Mouse (Mus musculus) liver, postnatal 0 days (tissue): ENCODE data around the gene Osbpl8. TPM values are rescaled to one million over a fixed set of nuclear protein-coding genes. Genes with fewer than 3 reads are reported as not detected.

ENCODE experiments used
- ATAC-seq: fragments of 200-750 bp; cut with Nextera tagmentation; 2 replicates; pipeline ENCODE4 v1.8.0; 2017; ENCODE audit warnings: mild to moderate bottlenecking, moderate library complexity
- DNase-seq: peaks from one replicate; pipeline ENCODE4 v3.0.0-alpha.2; 2016
- H3K27ac ChIP-seq: fragments of 300-500 bp; sonication (generic); 2 replicates; pipeline ENCODE4 v1.5.1; 2014; ENCODE audit warnings: antibody characterized with exemption, moderate library complexity, mild to moderate bottlenecking, low read depth
- H3K27me3 ChIP-seq: fragments of 300-500 bp; sonication (generic); 2 replicates; pipeline ENCODE4 v1.6.1; 2014; ENCODE audit warnings: low read length, control low read depth, mixed read lengths; ENCODE audit not compliant: insufficient read depth
- H3K36me3 ChIP-seq: fragments of 300-500 bp; sonication (generic); replicated peaks from 2 replicates; pipeline ENCODE4 v1.6.1; 2014; ENCODE audit warnings: mild to moderate bottlenecking, control low read depth, low read length, moderate library complexity, mixed read lengths; ENCODE audit not compliant: insufficient read depth
- H3K4me1 ChIP-seq: fragments of 300-500 bp; sonication (generic); 2 replicates; pipeline ENCODE4 v1.6.1; 2014; ENCODE audit warnings: antibody characterized with exemption, mild to moderate bottlenecking, control low read depth; ENCODE audit not compliant: insufficient read depth
- H3K4me2 ChIP-seq: fragments of 300-500 bp; sonication (generic); 2 replicates; pipeline ENCODE4 v1.6.1; 2014; ENCODE audit warnings: low read depth, mild to moderate bottlenecking, low read length, moderate library complexity, mixed read lengths
- H3K4me3 ChIP-seq: fragments of 300-500 bp; sonication (generic); 2 replicates; pipeline ENCODE4 v1.5.1; 2014; ENCODE audit warnings: low read depth, low read length
- H3K9ac ChIP-seq: fragments of 300-500 bp; sonication (generic); replicated peaks from 2 replicates; pipeline ENCODE4 v1.6.1; 2014; ENCODE audit warnings: mild to moderate bottlenecking, moderate library complexity
- H3K9me3 ChIP-seq: fragments of 300-500 bp; sonication (generic); 2 replicates; pipeline ENCODE4 v1.6.1; 2016; ENCODE audit warnings: mild to moderate bottlenecking, control low read depth, low read length, mixed read lengths
- CTCF ChIP-seq: sonication (generic); IDR thresholded peaks from 2 replicates; pipeline ENCODE4 v1.5.1; 2016; ENCODE audit warnings: antibody characterized with exemption, low read depth
- EP300 ChIP-seq: IDR thresholded peaks from 2 replicates; pipeline ENCODE4 v1.6.1; 2016; ENCODE audit warnings: antibody characterized with exemption, low read depth, mild to moderate bottlenecking
- WGBS: fragments of 180-500 bp; shearing (Covaris S2); extraction: QIAGEN DNeasy Blood & Tissue Kit; methylation state at CpG from one replicate; pipeline ENCODE4 v1.1.7; 2014; ENCODE audit not compliant: insufficient replicate concordance; 5-methylcytosine and 5-hydroxymethylcytosine counted together
- polyA plus RNA-seq: library from polyadenylated mRNA; unstranded; fragments of >200 nt; fragmentation: Nextera tagmentation; extraction: Ambion mirVana; gene quantifications from 2 replicates; pipeline ENCODE4 v1.2.1, GENCODE M21; 2015

The Osbpl8 gene
- polyA plus RNA-seq, 1 experiment from 2014 or later, result 5.6 TPM

DNA sequence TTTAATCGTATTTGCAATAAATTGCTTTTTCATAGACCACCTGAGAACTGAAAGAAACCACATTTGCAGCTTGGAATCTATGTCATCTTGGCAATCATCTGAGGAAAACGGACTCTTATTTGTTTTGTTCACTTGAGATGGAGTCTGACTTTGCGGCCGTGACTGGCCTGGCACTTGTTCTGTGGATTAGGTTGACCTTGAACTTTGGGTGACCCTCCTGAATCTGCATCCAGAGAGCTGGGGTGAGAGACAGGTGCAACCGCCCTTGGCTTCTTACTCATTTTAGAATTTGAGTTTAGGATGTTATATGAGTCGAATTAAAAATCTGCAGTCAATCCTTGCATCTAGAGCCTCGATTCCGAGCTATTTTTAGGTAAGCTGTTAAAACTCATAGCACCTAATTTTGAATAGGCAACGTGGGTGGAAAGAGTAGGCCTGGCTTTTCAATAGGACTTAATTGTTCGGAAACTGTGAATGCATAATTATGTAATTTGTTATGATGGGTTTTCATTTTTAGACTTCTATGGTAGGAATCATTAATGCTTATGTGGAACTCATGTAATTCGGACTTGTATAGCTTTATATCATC, 20.1 kb upstream of the Osbpl8 start:
- Histone ChIP-seq H3K4me2 (no peak overlapping the region), H3K27me3 (no peaks in the 10 kb centered on the region), H3K9me3 (no peaks in the 10 kb centered on the region), H3K9ac (no peak overlapping the region), H3K27ac (no peak overlapping the region), H3K36me3 (no peaks in the 10 kb centered on the region), H3K4me3 (no peak overlapping the region), H3K4me1 (no peaks in the 10 kb centered on the region)
- TF ChIP-seq EP300 (no peak), CTCF (no peak)
- no peak for ATAC-seq
- 78% methylated on average over 11 of the region's 11 CpGs for WGBS
- no peak for DNase-seq

DNA sequence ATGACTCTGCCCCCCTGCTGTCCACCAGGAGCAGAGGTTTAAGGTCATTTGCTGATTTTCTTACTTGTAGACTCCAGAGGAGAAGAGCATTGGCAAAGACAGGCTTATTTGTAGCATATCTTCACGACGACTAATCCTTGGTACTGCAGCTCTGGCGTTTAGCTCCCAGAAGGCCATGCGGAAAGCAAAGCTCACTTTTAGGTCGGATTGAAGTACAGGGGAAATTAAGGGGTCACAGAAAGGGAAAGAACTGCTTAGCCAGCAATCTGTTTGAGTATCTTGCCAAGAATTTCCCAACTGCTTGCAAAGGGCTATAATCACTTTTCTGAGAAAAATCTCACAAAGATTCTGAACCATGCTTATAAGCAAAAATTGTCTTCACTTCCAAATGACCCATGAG, 14.8 kb upstream of the Osbpl8 start:
- Histone ChIP-seq H3K9me3 (no peaks in the 10 kb centered on the region), H3K4me2 (no peak overlapping the region), H3K27ac (no peak overlapping the region), H3K27me3 (no peaks in the 10 kb centered on the region), H3K9ac (no peak overlapping the region), H3K4me1 (no peaks in the 10 kb centered on the region), H3K36me3 (no peaks in the 10 kb centered on the region), H3K4me3 (no peak overlapping the region)
- no peak for TF ChIP-seq CTCF
- no peak for TF ChIP-seq EP300
- 72% methylated on average over 5 of the region's 5 CpGs for WGBS
- DNase-seq (no peak), ATAC-seq (no peak)

DNA sequence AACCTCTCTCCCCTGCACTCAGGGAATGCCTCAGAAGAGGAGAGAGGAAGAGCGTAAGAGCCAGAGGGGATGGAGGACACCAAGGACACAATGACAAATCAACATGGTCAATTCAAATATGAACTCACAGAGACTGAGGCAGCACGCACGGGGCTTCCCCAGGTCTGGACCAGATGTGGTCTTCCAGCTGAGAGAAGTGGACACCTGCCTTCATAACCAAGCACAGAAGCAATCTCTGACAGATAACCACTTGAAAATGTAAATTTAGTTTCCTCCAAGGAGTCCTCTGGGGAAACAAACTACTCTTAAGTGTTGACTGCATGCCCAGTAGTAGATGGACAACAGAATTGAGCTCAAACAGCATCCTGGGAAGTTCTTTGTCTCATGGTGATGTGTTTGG, 9.5 kb upstream of the Osbpl8 start:
- Histone ChIP-seq H3K27me3 (no peaks in the 10 kb centered on the region), H3K9ac (no peak overlapping the region), H3K4me3 (no peak overlapping the region), H3K36me3 (no peaks in the 10 kb centered on the region), H3K4me2 (no peak overlapping the region), H3K27ac (no peak overlapping the region), H3K9me3 (no peaks in the 10 kb centered on the region), H3K4me1 (0 out of 2 replicates have a peak, but pooled peaks cover 3% of the 10 kb centered on the region)
- DNase-seq (no peak), ATAC-seq (no peak)
- TF ChIP-seq EP300 (no peak), CTCF (no peak)
- 72% methylated on average over 3 of the region's 3 CpGs for WGBS

DNA sequence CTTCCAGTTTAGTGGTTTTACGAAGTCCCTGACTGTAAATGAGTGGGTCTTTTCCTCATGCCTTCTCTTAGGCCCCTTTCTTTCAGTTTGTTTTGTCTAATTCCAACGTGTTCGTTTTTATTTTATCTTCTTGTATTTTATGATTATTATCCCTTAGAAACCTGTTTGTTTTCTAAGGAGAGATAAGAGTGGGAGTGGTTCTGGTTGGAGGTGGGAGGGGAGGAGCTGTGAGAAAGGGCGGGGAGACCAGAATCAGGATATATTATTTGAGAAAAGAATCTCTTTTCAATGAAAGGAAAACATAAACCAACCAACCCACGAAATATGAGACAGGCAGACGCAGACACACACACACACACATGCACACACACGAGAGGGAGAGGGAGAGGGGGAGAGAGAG, 9.0 kb upstream of the Osbpl8 start:
- Histone ChIP-seq H3K36me3 (no peaks in the 10 kb centered on the region), H3K4me3 (no peak overlapping the region), H3K9me3 (no peaks in the 10 kb centered on the region), H3K27me3 (no peaks in the 10 kb centered on the region), H3K27ac (no peak overlapping the region), H3K4me1 (0 out of 2 replicates have a peak, but pooled peaks cover 3% of the 10 kb centered on the region), H3K4me2 (no peak overlapping the region), H3K9ac (no peak overlapping the region)
- DNase-seq (no peak), ATAC-seq (no peak)
- 59% methylated on average over 7 of the region's 7 CpGs for WGBS
- TF ChIP-seq EP300 (no peak), CTCF (no peak)

DNA sequence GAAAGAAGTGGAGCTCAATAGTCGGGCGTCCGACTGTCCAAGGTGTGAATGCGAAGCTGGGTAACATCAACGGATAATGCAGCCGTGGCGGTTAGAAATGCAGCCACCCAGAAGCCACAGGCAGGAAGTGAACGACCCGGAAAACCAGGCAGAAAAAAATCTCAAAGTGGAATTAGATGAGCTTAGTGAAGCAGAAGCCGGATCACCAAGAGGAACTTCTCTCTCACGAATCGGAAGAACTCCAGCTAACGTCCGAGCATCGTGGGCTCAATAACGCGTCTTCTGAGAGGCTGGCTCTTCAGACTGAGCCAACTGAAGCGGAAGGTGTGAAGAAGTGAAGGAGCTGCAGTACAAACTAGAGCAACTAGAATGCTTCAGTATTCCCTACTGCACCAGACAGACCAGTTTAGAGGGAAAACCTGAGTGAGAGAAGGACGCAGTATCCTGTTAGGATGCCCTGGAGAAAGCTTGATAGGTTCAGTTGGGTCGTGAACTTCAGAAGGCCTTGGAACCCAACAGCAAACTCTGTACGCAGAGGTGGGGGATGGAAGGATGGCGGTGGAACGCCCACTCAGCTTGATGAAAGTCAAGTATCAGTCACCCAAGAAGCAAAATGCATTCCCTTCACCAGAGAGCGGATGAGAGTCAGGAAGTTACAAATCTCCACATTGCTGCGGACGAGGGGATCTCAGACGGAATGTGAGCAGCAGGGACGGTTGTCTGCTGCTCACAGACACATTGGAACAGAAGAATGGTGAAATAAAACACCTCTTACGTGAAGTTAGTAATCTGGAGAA, 8.0 kb upstream of the Osbpl8 start:
- Histone ChIP-seq H3K4me2 (no peak overlapping the region), H3K36me3 (no peaks in the 10 kb centered on the region), H3K4me1 (0 out of 2 replicates have a peak, but pooled peaks cover 3% of the 10 kb centered on the region), H3K9me3 (no peaks in the 10 kb centered on the region), H3K27me3 (no peaks in the 10 kb centered on the region), H3K27ac (no peak overlapping the region), H3K9ac (no peak overlapping the region), H3K4me3 (no peak overlapping the region; the same call in 1 of the 2 replicates)
- 75% methylated on average over 29 of the region's 29 CpGs for WGBS
- TF ChIP-seq EP300 (no peak), CTCF (no peak)
- no peak for DNase-seq
- ATAC-seq, result no peak

DNA sequence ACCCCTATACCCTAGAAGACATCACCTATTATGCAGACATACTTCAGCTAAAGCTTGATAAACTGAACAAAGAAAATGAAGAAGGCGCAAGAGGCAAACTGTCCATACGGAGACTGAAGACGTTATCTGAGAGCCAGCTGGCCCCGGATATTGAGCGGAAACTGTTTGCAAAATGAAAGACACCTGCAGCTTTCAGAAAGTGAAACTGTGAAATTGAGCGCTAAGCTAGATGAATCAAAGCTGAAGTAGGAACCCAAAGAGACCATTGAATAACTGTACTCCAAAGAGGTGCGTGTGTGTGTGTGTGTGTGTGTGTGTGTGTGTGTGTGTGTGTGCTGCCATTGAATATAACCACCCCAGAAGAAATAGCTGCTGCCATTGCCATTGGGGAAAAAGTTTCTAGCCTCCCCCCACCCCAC, 7.3 kb upstream of the Osbpl8 start:
- Histone ChIP-seq H3K27ac (0 out of 2 replicates have a peak overlapping the region, but pooled peaks have one; percentile 19), H3K4me1 (0 out of 2 replicates have a peak, but pooled peaks cover 3% of the 10 kb centered on the region), H3K36me3 (no peaks in the 10 kb centered on the region), H3K4me2 (0 out of 2 replicates have a peak overlapping the region, but pooled peaks have one; percentile 28), H3K9ac (no peak overlapping the region), H3K27me3 (no peaks in the 10 kb centered on the region), H3K4me3 (no peak overlapping the region), H3K9me3 (no peaks in the 10 kb centered on the region)
- peak; percentile 27; the same call in 1 of the 2 replicates for TF ChIP-seq EP300
- TF ChIP-seq CTCF, result no peak
- 81% methylated on average over 7 of the region's 7 CpGs for WGBS
- DNase-seq, result no peak
- ATAC-seq, result peak; percentile 32
